Mouse (Mus musculus) right cerebral cortex, postnatal 25 days (tissue): ENCODE measurements around the gene Synpr.
"Not testable (repeated sequence)": the region's sequence is repeated elsewhere in the genome, so short reads cannot be mapped to it uniquely, and the experiment has no call there.

Experiments used
- DNase-seq: peaks from one replicate; pipeline ENCODE4 v3.0.0; 2022

The Synpr gene

GRCm38 (mm10) chr14:13284091-13284844 is at the start of gene Synpr:
Gene Synpr, plus strand, starts transcription at chr14:13284780.
- peak; percentile 74 for DNase-seq

GRCm38 (mm10) chr14:13236929-13237328 is 47.7 kb upstream of the Synpr start:
- DNase-seq, result no peak

GRCm38 (mm10) chr14:13247431-13247830 is 37.1 kb upstream of the Synpr start:
- DNase-seq, result no peak

GRCm38 (mm10) chr14:13249361-13249760 is 35.2 kb upstream of the Synpr start:
- no peak for DNase-seq

GRCm38 (mm10) chr14:13252594-13252993 is 32.0 kb upstream of the Synpr start:
- no peak for DNase-seq

GRCm38 (mm10) chr14:13254741-13255140 is 29.8 kb upstream of the Synpr start:
- not testable (repeated sequence) for DNase-seq

GRCm38 (mm10) chr14:13262406-13262805 is 22.2 kb upstream of the Synpr start:
- DNase-seq, result no peak

- DNase-seq, result no peak
Measured at GRCm38 (mm10) chr14:13266331-13266730, 18.2 kb upstream of the Synpr start.

GRCm38 (mm10) chr14:13267181-13267580 is 17.4 kb upstream of the Synpr start:
- DNase-seq, result no peak

- DNase-seq, result no peak
Measured at GRCm38 (mm10) chr14:13283211-13283610, 1.4 kb upstream of the Synpr start.

GRCm38 (mm10) chr14:13284845-13285198 is 242 bp downstream of the Synpr start:
- DNase-seq, result no peak

- DNase-seq, result no peak
Measured at GRCm38 (mm10) chr14:13285341-13286130, 956 bp downstream of the Synpr start.

GRCm38 (mm10) chr14:13294200-13294599 is 9.6 kb downstream of the Synpr start:
- DNase-seq, result no peak

GRCm38 (mm10) chr14:13314323-13314722 is 29.7 kb downstream of the Synpr start:
- no peak for DNase-seq

- DNase-seq, result no peak
Measured at GRCm38 (mm10) chr14:13328461-13328860, 43.9 kb downstream of the Synpr start.

- DNase-seq, result no peak
Measured at GRCm38 (mm10) chr14:13332497-13333306, 48.1 kb downstream of the Synpr start.

GRCm38 (mm10) chr14:13333372-13333771 is 48.8 kb downstream of the Synpr start:
- DNase-seq, result no peak

- DNase-seq, result peak; percentile 43
Measured at GRCm38 (mm10) chr14:13336162-13336561, 51.6 kb downstream of the Synpr start.

GRCm38 (mm10) chr14:13340688-13341087 is 56.1 kb downstream of the Synpr start:
- no peak for DNase-seq

- DNase-seq, result no peak
Measured at GRCm38 (mm10) chr14:13344240-13344639, 59.7 kb downstream of the Synpr start.

- no peak for DNase-seq
Measured at GRCm38 (mm10) chr14:13349170-13349865, 64.7 kb downstream of the Synpr start.

- DNase-seq, result no peak
Measured at GRCm38 (mm10) chr14:13354154-13354553, 69.6 kb downstream of the Synpr start.
